In genomic region chr5:75578141-75578540, GRCm38 (mm10) we compare ENCODE assay signal across 10 mouse cellular contexts. TPM values are rescaled to one million over a fixed set of nuclear protein-coding genes. Genes with fewer than 3 reads are reported as not detected.
DNase-seq lines count a peak whose midpoint lies in the region; ATAC-seq and TF ChIP-seq lines count a peak whose summit lies in the region.
"Had no signal": no experiment of that assay in that cellular context is flagged by ENCODE, and none has a peak within 500 bp of the region (broad histone marks: within the 10 kb centered on the region; RNA-seq: fewer than 3 reads in every experiment).

No protein-coding gene starts in this region.

- H3K4me1 ChIP-seq in forebrain, embryonic 16.5 days (replicated peaks; ENCODE audit: control insufficient read depth, insufficient read depth, low read length): peaks cover 30% of the 10 kb centered on the region
- H3K4me1 ChIP-seq in forebrain, embryonic 10.5 days: peaks cover 57% of the 10 kb centered on the region
- peaks cover 57% of the 10 kb centered on the region for H3K4me1 ChIP-seq in liver, embryonic 11.5 days (replicated peaks; ENCODE audit: control insufficient read depth, insufficient read depth, low read length)
- H3K4me1 ChIP-seq in liver, postnatal 0 days (ENCODE audit: insufficient read depth): peaks cover 40% of the 10 kb centered on the region
- H3K4me1 ChIP-seq in neural tube, embryonic 13.5 days (replicated peaks): peaks cover 33% of the 10 kb centered on the region

- peaks cover 2% of the 10 kb centered on the region for H3K27me3 ChIP-seq in forebrain, embryonic 16.5 days (replicated peaks; ENCODE audit: control insufficient read depth, insufficient read depth, low read length)
- peaks cover 48% of the 10 kb centered on the region for H3K27me3 ChIP-seq in forebrain, embryonic 10.5 days (ENCODE audit: poor library complexity, severe bottlenecking)
- no peaks in the 10 kb centered on the region for H3K27me3 ChIP-seq in liver, embryonic 11.5 days (replicated peaks; ENCODE audit: control insufficient read depth, insufficient read depth, low read length)
- peaks cover 26% of the 10 kb centered on the region for H3K27me3 ChIP-seq in liver, postnatal 0 days (ENCODE audit: insufficient read depth, low read length)
- H3K27me3 ChIP-seq in neural tube, embryonic 13.5 days: no peaks in the 10 kb centered on the region; the same call in 1 of the 2 replicates

- no peaks in the 10 kb centered on the region for H3K36me3 ChIP-seq in forebrain, embryonic 16.5 days (ENCODE audit: control insufficient read depth, insufficient read depth)
- H3K36me3 ChIP-seq in forebrain, embryonic 10.5 days (replicated peaks): no peaks in the 10 kb centered on the region
- no peaks in the 10 kb centered on the region for H3K36me3 ChIP-seq in liver, embryonic 11.5 days (ENCODE audit: control insufficient read depth, insufficient read depth, low read length)
- no peaks in the 10 kb centered on the region for H3K36me3 ChIP-seq in liver, postnatal 0 days (replicated peaks; ENCODE audit: insufficient read depth, low read length)
- H3K36me3 ChIP-seq in neural tube, embryonic 13.5 days: no peaks in the 10 kb centered on the region

- DNase-seq in forebrain, embryonic 10.5 days (ENCODE audit: extremely low spot score, low spot score): no peak
- no peak for DNase-seq in liver, embryonic 11.5 days (ENCODE audit: low spot score)
- no peak for DNase-seq in liver
- no peak for DNase-seq in liver, postnatal 0 days
- no peak for DNase-seq in cerebellum, adult 18-20 months
- DNase-seq in adrenal gland, adult 2 months: no peak
- DNase-seq: cerebellum, postnatal 10 days; gastrocnemius, postnatal 10 days had no signal

- H3K9ac ChIP-seq in forebrain, embryonic 16.5 days (replicated peaks; ENCODE audit: low read depth, low read length): no peak overlapping the region
- H3K9ac ChIP-seq in liver, embryonic 11.5 days (ENCODE audit: low read depth, low read length): peak overlapping the region; percentile 42
- H3K9ac ChIP-seq in liver, postnatal 0 days (replicated peaks): no peak overlapping the region
- no peak overlapping the region for H3K9ac ChIP-seq in neural tube, embryonic 13.5 days

- H3K4me2 ChIP-seq in forebrain, embryonic 16.5 days (ENCODE audit: low read length): peak overlapping the region; percentile 13; the same call in 1 of the 2 replicates
- H3K4me2 ChIP-seq in liver, embryonic 11.5 days: peak overlapping the region; percentile 98
- H3K4me2 ChIP-seq in liver, postnatal 0 days (ENCODE audit: low read depth, low read length): peak overlapping the region; percentile 98
- H3K4me2 ChIP-seq in neural tube, embryonic 13.5 days: peak overlapping the region; percentile 85

- TF ChIP-seq EP300 in liver, postnatal 0 days (IDR thresholded peaks at IDR 0.05; ENCODE audit: low read depth): no peak

- H3K27ac ChIP-seq in forebrain, embryonic 16.5 days (ENCODE audit: low read length): no peak overlapping the region
- H3K27ac ChIP-seq in forebrain, embryonic 10.5 days: no peak overlapping the region
- peak overlapping the region; percentile 57; the same call in 1 of the 2 replicates for H3K27ac ChIP-seq in liver, embryonic 11.5 days (ENCODE audit: low read depth, low read length)
- H3K27ac ChIP-seq in liver, postnatal 0 days (ENCODE audit: low read depth): no peak overlapping the region
- no peak overlapping the region for H3K27ac ChIP-seq in neural tube, embryonic 13.5 days (replicated peaks)

- no peaks in the 10 kb centered on the region for H3K9me3 ChIP-seq in forebrain, embryonic 16.5 days (ENCODE audit: control insufficient read depth, low read length)
- H3K9me3 ChIP-seq in forebrain, embryonic 10.5 days: no peaks in the 10 kb centered on the region; the same call in 1 of the 2 replicates
- H3K9me3 ChIP-seq in liver, embryonic 11.5 days (ENCODE audit: control insufficient read depth, low read length): no peaks in the 10 kb centered on the region
- H3K9me3 ChIP-seq in liver, postnatal 0 days (ENCODE audit: low read length): no peaks in the 10 kb centered on the region
- no peaks in the 10 kb centered on the region for H3K9me3 ChIP-seq in neural tube, embryonic 13.5 days

- ATAC-seq in forebrain, embryonic 16.5 days: no peak
- no peak for ATAC-seq in liver, embryonic 11.5 days (replicated peaks; ENCODE audit: low FRiP score)
- no peak for ATAC-seq in liver, postnatal 0 days
- ATAC-seq in neural tube, embryonic 13.5 days (ENCODE audit: low read depth): no peak

- no peak for TF ChIP-seq CTCF in liver, postnatal 0 days (IDR thresholded peaks at IDR 0.05; ENCODE audit: low read depth)

- WGBS in forebrain, embryonic 16.5 days: 77% methylated on average over 7 of the region's 7 CpGs
- 77% methylated on average over 7 of the region's 7 CpGs for WGBS in forebrain, embryonic 10.5 days
- 34% methylated on average over 7 of the region's 7 CpGs for WGBS in liver, embryonic 11.5 days
- 26% methylated on average over 7 of the region's 7 CpGs for WGBS in liver, postnatal 0 days (ENCODE audit: insufficient replicate concordance)
- WGBS in neural tube, embryonic 13.5 days: 71% methylated on average over 7 of the region's 7 CpGs

- no peak overlapping the region for H3K4me3 ChIP-seq in forebrain, embryonic 16.5 days (replicated peaks; ENCODE audit: low read length)
- H3K4me3 ChIP-seq in forebrain, embryonic 10.5 days: no peak overlapping the region
- peak overlapping the region; percentile 84 for H3K4me3 ChIP-seq in liver, embryonic 11.5 days (ENCODE audit: low read depth, low read length)
- H3K4me3 ChIP-seq in liver, postnatal 0 days (ENCODE audit: low read depth, low read length): peak overlapping the region; percentile 74; the same call in 1 of the 2 replicates
- 0 out of 2 replicates have a peak overlapping the region, but pooled peaks have one; percentile 1 for H3K4me3 ChIP-seq in neural tube, embryonic 13.5 days

RNA-seq across cellular contexts. Expression of gene Kit, which starts 3.4 kb away (rescaled TPM):
- 39.3 and 41.9 TPM in 2 replicates for polyA plus RNA-seq in forebrain, embryonic 16.5 days (2015; fragmentation: Nextera tagmentation; extraction: Ambion mirVana)
- polyA plus RNA-seq in forebrain, embryonic 10.5 days (2016; fragmentation: Nextera tagmentation; extraction: Ambion mirVana): 20.5 and 20.6 TPM in 2 replicates
- polyA plus RNA-seq in liver, embryonic 11.5 days (2014; fragmentation: Nextera tagmentation; extraction: Ambion mirVana): 54.8 and 65.0 TPM in 2 replicates
- polyA plus RNA-seq in liver, postnatal 0 days (2015; fragmentation: Nextera tagmentation; extraction: Ambion mirVana): 6.5 and 6.8 TPM in 2 replicates
- 47.2 and 48.1 TPM in 2 replicates for polyA plus RNA-seq in neural tube, embryonic 13.5 days (2015; fragmentation: Nextera tagmentation; extraction: Ambion mirVana)
- total RNA-seq in adrenal gland, adult 2 months (2021): 1 to 10 TPM; 2.2 to 3.8 TPM
- polyA plus RNA-seq in adrenal gland, adult 2 months (2012; rRNA removed): 2.4 and 3.0 TPM in 2 replicates

Comparison
In these comparisons a context has a peak if more than half of its experiments do, and no peak if none do; other contexts are left out.
1. H3K4me2 ChIP-seq: peak in every context shown above with its lines; median percentile 98 in liver, embryonic 11.5 days; 98 in liver, postnatal 0 days; 85 in neural tube, embryonic 13.5 days; 13 in forebrain, embryonic 16.5 days.
2. H3K4me3 ChIP-seq: peak in liver, embryonic 11.5 days (single experiment), liver, postnatal 0 days (single experiment) and neural tube, embryonic 13.5 days (single experiment); none in forebrain, embryonic 16.5 days (single experiment) and forebrain, embryonic 10.5 days (single experiment).